Mouse (Mus musculus): ENCODE measurements at regions not wholly inside any gene's neighbourhood (a gene's known extent, or its start where the extent isn't known, plus 50 kb on each side); places are given as distances from the start of the nearest gene placed in this dataset.

DNA sequence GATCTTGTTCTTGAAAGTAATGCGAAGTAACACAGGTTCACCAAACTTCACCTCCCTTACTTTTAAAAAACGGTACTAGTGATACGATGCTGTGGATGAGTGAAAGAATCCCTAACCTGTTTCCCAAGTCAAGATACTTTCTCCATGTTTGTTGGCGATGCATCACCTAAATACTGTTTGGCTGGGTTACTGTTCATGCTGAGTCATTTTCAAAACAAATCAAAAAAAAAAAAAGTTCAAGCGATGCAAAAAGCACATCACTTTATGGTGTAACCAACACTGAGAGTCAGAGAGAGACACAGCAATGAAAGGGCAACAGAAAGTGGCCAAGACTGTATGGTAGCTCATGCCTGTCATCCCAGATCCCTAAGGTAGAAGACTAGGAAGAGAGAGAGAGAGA is 133.4 kb upstream of the N6amt1 start:
- no peak for TF ChIP-seq EP300 (IDR thresholded peaks at IDR 0.05; ENCODE audit: insufficient read depth, low read depth, low read length)
- TF ChIP-seq POLR2A (IDR thresholded peaks at IDR 0.05; ENCODE audit: insufficient read depth, low read depth, low read length): no peak

Measured in heart, adult 2 months (tissue).